Mouse (Mus musculus): ENCODE results near the gene Pspc1.

Pspc1 gene

GRCm38 (mm10) chr14:56695495-56695894, 82.6 kb downstream of the Pspc1 start:
- DNase-seq: no peak

DNA sequence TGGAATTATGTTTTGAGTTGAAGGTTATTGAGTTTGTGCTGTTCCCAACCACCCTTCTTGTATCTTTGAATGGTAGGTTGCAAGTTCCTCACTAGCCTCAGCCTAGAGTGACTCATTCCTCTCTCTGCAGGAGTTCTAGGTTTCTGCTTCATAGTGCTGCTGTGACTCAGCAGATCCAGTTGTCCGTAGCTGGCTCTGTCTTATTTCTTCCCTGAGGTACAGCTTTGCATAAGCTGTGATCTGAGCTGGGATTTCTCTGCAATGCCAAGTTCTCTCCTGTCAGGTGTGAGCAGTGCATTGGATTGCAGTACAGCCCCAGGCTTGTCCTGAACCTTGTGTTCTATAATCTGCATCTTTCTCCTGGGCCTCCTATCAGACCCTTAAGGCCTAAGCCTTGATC, 88.3 kb downstream of the Pspc1 start:
- DNase-seq: no peak

GRCm38 (mm10) chr14:56689116-56689515, 89.0 kb downstream of the Pspc1 start:
- no peak for DNase-seq

DNA sequence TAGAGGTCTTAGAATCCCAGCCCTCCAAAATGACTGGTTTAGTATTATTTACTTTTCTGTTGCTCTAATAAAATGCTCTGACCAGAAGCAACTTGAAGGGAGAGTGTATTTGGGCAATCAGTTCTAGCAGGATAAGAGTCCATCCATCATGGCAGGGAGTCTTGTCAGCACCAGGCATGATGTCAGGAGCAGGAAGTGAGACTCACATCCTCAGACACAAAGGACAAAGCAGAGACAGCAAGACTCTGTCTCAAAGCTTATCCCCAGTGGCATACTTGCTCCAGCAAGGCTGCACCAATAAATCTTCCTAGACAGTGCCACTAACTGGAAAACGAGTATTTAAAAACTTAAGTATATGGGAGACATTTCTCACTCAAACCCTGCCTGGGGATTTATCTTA, 92.7 kb downstream of the Pspc1 start:
- no peak for DNase-seq
